Mouse (Mus musculus): ENCODE measurements around the gene Atp6v1b1. TPM values are rescaled to one million over a fixed set of nuclear protein-coding genes. Genes with fewer than 3 reads are reported as not detected.
"Not testable (repeated sequence)": the region's sequence is repeated elsewhere in the genome, so short reads cannot be mapped to it uniquely, and the experiment has no call there.

Atp6v1b1 gene
- polyA plus RNA-seq, 1 experiment = not detected

DNA sequence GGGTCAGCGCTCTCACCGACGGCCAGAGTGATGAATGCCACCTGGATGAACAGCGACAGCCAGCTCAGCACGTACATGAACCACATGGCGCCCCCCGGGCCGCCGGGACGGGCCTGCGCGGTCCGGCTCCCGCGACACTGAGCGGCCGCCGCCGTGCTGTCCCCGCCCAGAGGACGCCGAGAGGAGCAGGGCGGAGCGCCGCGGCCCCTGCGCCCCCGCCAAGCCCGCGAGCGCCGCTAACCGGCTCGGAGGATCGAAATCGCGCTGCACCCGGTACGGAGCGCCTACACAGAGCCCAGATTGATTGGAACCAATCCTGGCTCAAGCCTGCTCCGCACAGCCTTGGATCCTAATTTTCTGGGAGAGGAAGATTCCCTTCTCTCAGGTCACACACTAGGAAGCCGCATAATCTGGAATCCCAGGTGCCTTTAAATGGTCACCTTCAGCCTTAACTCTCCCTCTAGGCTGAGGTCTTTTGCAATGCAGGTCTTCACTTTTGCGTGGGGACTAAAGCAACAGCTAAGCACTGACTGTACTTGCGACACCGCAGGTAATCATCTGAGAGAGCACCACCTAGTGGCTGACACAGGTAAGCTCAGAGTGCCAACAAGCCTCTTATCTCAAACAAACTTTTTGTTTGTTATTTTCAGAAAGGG lies 33.0 kb downstream of the Atp6v1b1 start, which contains the start of gene Tex261:
TSS of gene Tex261 (minus strand) at position 176 of the 656 bp plus-strand sequence.
- DNase-seq (ENCODE audit: low spot score) = peak; percentile 87

DNA sequence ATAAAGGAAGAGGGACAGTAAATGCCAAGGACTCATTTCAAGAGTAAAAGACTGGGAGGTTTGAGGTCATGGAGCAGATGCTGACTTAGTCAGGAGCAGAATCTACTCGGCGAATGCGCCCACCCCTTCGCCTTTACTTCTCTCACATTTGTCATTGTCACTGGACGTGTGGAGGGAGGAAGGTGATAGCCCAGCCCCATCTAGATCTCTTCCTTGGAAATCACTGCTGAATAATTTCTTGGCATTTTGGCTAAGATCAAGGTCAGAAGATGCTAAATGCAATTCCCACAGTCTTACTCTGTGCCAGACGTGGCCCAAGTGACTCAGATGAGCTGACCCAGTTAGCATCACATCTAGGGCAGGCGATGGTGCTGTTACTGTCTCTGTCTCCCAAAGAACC lies 35.5 kb downstream of the Atp6v1b1 start:
- DNase-seq (ENCODE audit: low spot score) = no peak

DNA sequence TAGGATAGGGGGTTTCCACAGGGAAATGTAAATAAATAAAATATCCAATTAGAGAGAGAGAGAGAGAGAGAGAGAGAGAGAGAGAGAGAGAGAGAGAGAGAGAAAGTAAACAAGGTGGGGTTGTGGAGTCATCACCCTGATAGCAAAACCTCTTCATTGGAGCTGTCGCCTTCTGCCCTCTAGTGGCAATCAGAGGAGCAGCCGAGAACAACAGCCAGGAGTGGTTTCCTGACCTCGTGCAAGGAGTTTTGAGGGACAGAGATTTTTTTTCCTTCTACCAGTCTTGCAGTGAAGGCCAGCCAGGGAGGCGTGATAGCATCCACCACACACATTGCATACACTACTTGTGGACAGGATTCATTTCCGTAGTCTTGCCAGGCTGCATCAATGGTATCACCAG lies 36.2 kb downstream of the Atp6v1b1 start:
- DNase-seq (ENCODE audit: low spot score) = no peak

DNA sequence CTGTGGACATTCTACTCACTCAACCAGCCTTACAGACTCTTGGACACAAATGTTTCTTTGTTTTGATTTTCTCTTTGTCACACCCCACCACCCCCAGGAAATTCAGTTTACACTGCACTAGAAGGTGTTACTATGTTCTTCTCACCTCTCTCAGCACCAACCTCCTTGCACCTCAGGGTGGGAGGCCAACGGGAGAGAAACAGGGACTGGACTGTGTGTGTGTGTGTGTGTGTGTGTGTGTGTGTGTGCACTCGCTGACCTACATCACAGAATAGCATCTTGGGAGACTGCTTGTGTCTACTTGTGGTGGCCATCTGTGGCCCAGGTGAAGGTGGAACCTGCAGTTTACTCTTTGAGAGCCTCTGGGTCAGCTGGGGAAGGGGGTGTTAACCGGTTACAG lies 43.6 kb downstream of the Atp6v1b1 start:
- no peak for DNase-seq (ENCODE audit: low spot score)

DNA sequence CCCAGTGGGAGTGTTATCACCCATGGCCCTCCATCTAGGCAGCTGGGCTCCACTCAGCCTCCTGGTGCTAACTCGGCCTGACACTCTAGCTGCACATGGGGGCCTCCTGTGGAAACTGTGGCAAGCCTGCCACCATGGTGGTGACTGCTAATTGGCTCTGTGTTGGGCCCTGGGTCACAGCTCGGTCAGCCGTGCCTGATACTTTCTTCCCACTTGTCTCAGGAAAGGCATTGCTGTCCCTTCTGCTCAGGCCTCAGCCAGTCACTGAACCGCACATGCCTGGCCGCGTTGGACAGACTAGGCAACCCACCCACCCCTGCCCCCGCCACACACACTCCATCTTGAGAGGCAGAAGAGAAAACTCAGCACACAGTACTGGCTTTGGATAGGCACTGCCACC lies 45.8 kb downstream of the Atp6v1b1 start:
- DNase-seq (ENCODE audit: low spot score) = no peak

DNA sequence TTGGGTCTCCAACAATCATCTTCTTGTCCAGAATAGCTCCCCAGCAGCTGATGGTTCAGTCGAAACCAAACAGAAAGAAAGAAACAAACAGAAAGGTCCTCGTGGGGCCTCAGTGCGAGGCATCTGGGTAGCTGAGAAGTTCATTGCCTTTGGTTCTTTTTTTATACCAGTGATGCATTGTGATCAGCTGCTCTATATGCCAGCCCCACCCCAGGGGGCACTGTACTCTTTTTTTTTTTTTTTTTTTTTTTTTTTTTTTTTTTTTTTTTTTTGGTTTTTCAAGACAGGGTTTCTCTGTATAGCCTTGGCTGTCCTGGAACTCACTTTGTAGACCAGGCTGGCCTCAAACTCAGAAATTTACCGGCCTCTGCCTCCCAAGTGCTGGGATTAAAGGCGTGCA lies 47.7 kb downstream of the Atp6v1b1 start:
- DNase-seq (ENCODE audit: low spot score) = not testable (repeated sequence)

DNA sequence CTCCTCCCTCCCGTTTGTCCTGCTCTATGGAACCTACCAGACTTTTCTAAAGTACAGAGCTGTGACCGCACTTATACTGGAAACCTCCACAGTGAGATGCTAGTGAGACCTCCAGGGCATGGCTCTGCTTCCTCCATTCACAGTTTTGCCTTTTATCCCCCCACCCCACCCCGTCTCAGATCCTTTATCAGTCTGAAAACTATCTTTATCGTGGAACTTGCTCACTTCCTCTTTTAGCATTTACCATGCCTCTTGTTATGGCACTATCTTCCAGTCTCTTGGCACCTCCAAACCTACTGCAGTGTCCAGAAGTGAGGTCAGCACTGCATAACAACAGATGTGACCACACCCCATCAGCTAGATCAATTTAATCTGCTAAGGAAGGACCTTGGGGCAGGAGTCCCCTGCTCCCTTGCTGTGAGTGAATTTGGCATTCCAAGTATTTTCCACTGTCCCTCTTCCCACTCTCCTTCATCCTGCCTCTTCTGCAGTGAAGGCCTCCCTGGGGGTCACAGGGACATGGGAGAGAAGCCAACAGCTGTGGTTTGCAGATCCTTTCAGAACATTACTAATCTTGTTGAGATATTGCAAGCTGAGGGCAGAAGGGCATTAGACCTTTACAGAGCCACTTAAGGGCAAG lies 48.6 kb downstream of the Atp6v1b1 start:
- no peak for DNase-seq (ENCODE audit: low spot score)

DNA sequence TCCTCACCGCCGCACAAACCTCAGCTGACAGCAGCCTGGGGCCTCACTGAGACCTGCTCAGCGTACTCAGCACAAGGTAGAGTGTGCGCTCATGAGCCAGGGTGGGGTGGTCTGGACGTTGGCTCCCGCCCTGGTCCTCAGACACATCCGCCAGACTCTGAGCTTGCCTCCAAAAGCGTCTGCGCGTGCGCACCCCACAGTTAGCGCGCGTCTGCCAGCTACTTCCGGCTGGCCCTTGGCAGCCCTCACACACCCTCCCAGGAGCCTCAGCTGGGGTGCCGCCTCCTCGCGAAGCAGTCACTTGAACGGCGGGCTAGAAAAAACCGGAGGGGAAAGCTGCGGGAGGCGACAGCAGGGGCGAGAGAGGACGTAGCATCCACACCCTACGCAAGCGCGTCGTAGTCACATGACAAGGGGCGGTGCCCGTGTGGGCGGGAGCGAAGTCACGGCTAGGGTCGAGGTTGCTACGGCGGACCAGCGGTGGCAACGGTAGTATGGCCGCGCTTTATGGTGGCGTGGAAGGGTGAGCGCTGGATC lies 52.0 kb downstream of the Atp6v1b1 start, which contains the start of gene Nagk:
TSS of gene Nagk (plus strand) at position 223 of the 537 bp plus-strand sequence.
- DNase-seq (ENCODE audit: low spot score) = peak; percentile 97

DNA sequence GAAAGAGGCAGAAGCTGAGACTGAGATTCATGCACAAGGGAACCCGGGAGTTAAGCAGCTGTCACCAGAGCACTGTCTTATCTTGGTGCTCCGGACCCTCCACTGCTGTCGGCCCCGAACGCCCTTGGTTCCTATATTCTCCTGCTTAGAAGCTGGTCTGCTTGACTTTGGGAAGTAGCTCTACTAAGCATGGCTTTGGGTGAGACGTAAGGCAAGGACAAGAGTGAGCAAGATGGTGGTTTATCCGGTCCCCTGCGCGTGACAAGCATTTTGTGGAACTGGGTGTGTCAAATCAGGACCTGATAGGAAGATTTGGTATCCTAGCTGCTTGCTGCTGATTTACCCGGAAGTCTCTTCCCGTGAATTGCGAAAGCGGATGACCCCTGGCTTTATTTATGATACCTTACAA lies 52.7 kb downstream of the Atp6v1b1 start:
- DNase-seq (ENCODE audit: low spot score) = no peak

DNA sequence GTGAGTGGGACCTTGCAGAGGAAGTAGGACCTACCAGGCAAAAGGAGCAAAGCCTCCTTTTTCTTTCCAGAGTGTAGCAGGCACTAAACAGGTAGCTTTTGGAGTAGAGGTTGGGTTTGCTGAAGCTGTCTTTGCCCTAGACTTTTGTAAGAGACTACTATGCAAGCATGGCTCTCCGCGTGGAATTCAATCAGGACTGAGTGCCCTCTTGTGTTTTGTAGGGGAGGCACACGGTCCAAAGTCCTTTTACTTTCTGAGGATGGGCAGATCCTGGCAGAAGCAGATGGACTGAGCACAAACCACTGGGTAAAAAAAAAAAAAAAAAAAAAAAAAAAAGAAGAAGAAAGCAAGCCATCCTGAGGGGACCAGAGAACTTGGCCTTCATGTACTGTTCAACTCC lies 53.9 kb downstream of the Atp6v1b1 start:
- no peak for DNase-seq (ENCODE audit: low spot score)

DNA sequence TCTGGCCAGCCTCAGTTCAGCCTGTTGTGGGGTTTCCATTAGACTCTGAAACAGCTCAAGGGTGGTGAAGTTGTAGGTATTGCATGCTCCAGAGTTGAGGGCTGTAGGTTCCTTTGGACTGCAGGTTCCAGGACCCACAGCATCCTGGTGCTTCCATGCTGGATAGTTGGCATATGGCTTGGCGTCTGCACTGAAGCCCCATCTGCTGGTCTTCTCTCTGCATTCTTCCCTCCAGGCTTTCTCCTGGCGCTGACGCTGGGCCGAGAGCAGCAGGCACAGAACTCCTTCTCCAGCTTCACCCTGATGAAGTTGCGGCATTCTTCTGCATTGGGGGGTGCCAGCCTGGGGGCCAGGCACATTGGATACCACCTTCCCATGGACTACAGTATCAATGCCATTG lies 59.2 kb downstream of the Atp6v1b1 start:
- DNase-seq (ENCODE audit: low spot score) = no peak

DNA sequence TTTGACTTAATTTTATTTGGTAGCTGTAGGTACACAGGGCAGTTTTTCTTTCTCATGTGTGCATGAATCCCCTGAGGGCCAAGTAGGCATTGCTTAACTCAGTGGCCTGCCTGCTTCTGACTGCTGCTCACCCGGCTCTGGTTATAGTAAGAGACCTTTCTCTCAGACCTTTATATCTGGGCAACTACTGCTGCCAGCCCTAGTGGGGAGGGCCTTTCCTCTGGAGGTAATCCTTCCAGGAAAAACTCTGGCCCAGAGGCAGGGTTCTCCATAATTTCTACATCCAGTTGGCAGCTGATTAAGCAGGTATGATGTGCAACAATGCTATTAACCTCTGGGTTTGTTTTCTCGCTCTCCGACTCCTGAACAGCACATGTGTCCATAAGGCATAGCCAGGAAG lies 60.1 kb downstream of the Atp6v1b1 start:
- no peak for DNase-seq (ENCODE audit: low spot score)

Other genes starting within 250 kb of the Atp6v1b1 start
- gene Dguok, start 236.0 kb upstream of the Atp6v1b1 start, polyA plus RNA-seq (2012; rRNA removed) = 79.1 and 106 TPM in 2 replicates
- 8,061 and 9,269 TPM in 2 replicates for gene Actg2, start 206.7 kb upstream of the Atp6v1b1 start, polyA plus RNA-seq (2012; rRNA removed)
- gene Stambp, start 170.3 kb upstream of the Atp6v1b1 start, polyA plus RNA-seq (2012; rRNA removed) = 27.6 and 28.4 TPM in 2 replicates
- not detected in 2 replicates for gene Clec4f, start 86.8 kb upstream of the Atp6v1b1 start, polyA plus RNA-seq (2012; rRNA removed)
- gene Cd207, start 65.1 kb upstream of the Atp6v1b1 start, polyA plus RNA-seq (2012; rRNA removed) = not detected in 2 replicates
- 0.06 TPM in 1 of 2 replicates, not detected in the other for gene Vax2, start 31.7 kb upstream of the Atp6v1b1 start, polyA plus RNA-seq (2012; rRNA removed)
- gene Ankrd53, start 19.7 kb downstream of the Atp6v1b1 start, polyA plus RNA-seq (2012; rRNA removed) = not detected in 2 replicates
- gene Tex261, start 32.8 kb downstream of the Atp6v1b1 start, polyA plus RNA-seq (2012; rRNA removed) = 52.7 and 56.9 TPM in 2 replicates
- 40.8 and 50.9 TPM in 2 replicates for gene Nagk, start 52.0 kb downstream of the Atp6v1b1 start, polyA plus RNA-seq (2012; rRNA removed)
- gene Paip2b, start 88.8 kb downstream of the Atp6v1b1 start, polyA plus RNA-seq (2012; rRNA removed) = 22.8 and 23.1 TPM in 2 replicates
- 37.0 and 38.6 TPM in 2 replicates for gene Zfp638, start 124.1 kb downstream of the Atp6v1b1 start, polyA plus RNA-seq (2012; rRNA removed)

All from urinary bladder, adult 2 months (tissue).